Mouse (Mus musculus) right cerebral cortex, postnatal 4 days (tissue): ENCODE data around the gene Osm.

ENCODE experiments used
- DNase-seq: peaks from one replicate; pipeline ENCODE4 v3.0.0-alpha.2; 2022

Osm gene

GRCm38 (mm10) chr11:4235665-4236545, at the start of gene Osm:
Osm (plus strand) TSS chr11:4236420.
- no peak for DNase-seq

GRCm38 (mm10) chr11:4186486-4187317, 49.5 kb upstream of the Osm start, which contains the start of gene Tbc1d10a:
Tbc1d10a (plus strand) TSS chr11:4186789.
- DNase-seq: peak; percentile 97

DNA sequence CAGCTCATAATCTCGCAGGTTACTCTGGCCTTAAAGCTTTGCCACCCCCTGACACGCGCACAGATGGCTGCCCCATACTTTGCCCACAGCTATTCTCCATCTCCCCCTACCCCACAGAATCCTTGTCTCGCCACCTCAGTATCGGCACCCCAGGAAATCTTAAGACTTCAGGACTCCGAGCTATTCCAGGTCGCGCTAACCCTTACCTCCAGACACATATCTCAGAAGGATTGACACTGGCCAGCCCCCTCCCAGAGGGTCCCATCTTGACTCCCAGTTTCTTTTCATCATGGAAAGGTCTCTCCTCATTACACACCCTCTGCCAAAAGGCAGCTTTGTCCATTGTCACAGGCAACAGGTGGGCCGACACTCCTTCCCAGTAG, 48.9 kb upstream of the Osm start:
- DNase-seq: peak; percentile 15

DNA sequence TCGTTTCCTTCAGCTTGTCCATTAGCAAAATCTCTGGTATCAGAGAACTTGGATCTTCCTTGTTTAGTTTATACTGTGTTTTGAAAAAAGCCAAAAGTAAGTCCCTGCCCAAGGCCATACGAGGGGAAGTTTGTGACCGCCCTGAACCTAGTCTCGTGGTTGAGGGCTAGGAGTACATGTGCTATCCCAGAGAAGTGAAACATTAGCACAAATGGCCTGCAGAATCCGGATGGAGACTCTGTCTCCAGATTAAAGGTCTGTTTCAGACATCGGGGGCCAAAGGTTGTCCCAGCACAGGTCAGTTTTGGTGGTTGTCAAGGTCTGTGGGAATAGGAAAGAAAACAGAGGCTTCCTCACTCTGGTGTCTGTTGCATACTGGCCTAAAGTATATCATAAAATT, 47.0 kb upstream of the Osm start:
- DNase-seq: no peak

GRCm38 (mm10) chr11:4190677-4191076, 45.5 kb upstream of the Osm start:
- DNase-seq: no peak

DNA sequence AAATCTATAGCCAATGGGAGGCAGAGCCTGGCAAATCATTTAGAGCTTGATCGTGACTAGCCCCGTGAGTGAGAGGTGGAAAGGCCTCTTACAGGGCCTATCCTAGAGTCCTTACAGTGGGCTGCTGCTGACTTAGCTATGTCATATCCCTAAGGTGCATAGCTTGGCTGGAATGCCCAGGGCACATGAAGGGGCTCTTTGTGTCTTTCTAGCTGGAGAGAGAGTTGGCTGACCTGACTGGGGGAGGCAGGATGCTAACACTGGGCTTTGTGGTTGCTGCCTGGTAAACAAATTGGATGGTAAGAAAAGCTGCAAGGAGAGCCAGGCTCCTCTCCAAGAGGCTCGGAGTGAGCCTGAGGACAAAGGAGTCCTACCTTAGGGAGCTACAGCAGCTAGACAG, 43.5 kb upstream of the Osm start:
- no peak for DNase-seq

GRCm38 (mm10) chr11:4193420-4193819, 42.8 kb upstream of the Osm start:
- DNase-seq: no peak

DNA sequence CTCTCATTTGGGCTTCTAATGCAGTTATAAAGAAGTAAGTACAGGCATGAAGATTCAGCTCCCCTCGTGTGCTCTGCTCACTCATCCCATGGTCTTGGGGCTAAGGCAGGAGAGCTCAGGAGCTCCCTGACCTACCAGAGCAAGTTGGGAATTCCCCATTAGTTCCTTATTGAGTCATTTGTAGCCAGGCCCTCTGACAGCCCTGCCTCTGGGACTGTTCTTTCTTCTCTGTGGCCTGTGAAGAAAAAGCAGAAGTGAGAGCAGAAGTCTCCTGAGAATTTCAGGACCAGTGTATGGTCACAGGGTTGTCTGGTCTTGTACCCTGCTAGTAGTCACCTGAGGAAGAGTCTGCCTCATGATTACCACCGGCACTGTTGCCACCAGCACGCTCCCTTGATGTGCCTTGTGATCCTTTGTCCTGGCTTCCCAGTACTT, 40.6 kb upstream of the Osm start:
- DNase-seq: no peak

DNA sequence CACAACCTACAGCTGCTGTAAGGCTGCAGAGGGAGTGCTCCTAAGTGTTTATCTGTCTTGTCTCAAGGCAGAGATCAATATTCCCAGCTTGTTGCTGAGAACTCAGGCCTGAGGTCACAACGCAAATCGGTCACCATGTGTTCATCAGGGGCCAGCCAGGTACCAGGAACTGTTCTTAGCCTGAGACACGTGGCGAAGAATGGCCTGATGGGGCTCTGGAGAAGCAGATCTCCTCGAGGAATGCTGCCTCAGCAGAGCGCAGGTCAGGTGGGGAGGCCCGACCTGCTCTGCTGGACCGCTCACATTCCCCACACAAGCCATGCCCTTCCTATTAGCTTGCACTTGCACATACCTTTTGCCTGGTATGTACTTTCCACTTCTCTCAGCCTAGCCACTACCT, 39.6 kb upstream of the Osm start:
- no peak for DNase-seq

DNA sequence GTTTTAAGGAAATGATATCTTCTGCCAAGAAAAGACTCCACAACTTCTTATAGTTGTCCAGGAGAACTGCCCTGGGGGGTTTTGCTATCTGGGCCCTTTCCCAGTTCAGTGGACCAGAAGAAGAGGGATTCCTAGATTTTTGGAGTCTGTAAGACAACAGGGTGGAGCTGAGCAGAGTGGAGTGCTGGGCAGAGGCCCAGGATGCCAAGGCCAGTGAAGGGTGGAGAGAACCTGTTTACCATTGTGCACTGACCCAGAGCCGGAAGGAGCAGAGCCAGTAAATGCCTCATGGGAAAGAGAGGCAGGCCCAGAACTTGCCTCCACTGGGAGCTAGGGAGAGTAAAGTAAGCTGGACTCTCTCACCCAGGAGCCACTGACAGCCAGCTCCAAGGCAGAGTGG, 38.5 kb upstream of the Osm start:
- DNase-seq: no peak

- no peak for DNase-seq
These were observed 34.1 kb upstream of the Osm start for GRCm38 (mm10) chr11:4201981-4202700.

DNA sequence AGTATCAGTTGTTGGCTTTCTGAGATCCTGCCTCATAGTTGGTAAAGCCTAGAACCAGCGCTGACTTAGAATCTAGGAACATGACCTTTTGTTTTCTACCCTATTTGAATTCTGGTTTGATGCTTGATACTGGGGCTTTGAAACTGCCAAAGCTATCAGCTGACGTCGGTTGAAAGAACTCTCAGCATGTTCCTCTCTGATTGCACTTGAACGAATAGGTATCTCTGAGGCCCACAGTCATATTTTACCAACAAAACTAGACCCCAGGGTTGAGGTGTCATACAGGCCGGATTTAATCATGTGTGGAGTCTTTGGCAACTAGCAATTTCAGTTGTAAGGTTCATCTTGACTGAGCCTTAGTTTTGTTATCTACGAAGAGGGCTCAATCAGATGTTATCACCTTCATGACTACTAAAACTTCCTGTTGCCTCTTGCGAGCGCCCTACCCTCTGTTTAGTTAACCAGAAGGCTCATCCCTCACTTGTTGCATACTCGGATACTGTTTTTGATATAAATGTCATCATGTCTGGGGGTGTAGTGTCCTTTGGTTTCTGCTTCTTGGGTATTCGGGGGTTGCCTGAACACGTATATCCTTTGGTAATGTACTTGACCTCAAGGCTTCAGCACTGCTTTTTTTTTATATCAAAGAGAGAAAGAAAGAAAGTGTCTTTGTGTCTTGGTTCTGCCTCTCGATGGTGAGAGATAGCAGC, 33.1 kb upstream of the Osm start:
- no peak for DNase-seq

- no peak for DNase-seq
These were observed 32.5 kb upstream of the Osm start for GRCm38 (mm10) chr11:4203705-4204074.

GRCm38 (mm10) chr11:4205097-4205655, 31.0 kb upstream of the Osm start:
- DNase-seq: no peak

DNA sequence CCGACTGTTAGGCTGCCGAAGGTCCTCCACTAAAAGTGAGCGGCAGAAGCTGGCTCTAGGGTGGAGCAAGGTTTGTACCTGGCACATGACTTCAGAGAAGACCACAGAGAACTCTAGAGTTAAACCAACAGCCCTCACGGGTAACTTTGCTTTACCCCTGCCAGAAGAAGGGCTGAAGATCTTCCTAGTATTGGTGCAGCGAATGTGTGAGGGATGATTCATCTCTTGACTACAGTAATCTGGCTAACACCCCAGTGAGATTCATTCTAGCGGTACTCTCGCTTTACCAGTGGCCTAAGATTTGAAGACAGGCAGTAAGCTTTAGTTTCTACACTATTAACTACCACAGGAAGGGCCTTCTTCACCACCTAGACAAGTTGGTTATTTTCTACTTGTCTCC, 30.3 kb upstream of the Osm start:
- DNase-seq: no peak

GRCm38 (mm10) chr11:4206563-4206962, 29.7 kb upstream of the Osm start:
- no peak for DNase-seq

- DNase-seq: no peak
These were observed 28.6 kb upstream of the Osm start for GRCm38 (mm10) chr11:4207655-4208054.

DNA sequence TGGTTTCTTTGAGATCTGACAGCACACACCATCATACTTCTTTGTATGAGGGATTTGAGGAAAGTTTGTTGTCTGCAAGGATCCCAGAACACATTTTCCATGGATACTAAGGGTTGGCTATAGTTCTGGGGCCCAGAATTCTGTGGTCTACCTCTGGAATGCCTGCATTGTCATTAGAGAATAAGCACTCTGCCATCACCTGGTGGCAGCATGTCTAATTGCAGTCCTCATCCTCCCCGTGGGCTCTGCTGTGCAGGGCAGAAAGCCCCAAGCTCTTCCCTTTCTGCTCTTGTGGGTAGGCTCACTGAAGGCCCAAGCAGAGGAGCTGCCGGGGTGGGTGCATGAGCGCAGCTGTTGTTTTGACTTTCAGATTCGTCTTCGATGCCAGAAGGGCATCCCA, 26.7 kb upstream of the Osm start:
- DNase-seq: no peak

- no peak for DNase-seq
These were observed 25.4 kb upstream of the Osm start for GRCm38 (mm10) chr11:4210786-4211185.

DNA sequence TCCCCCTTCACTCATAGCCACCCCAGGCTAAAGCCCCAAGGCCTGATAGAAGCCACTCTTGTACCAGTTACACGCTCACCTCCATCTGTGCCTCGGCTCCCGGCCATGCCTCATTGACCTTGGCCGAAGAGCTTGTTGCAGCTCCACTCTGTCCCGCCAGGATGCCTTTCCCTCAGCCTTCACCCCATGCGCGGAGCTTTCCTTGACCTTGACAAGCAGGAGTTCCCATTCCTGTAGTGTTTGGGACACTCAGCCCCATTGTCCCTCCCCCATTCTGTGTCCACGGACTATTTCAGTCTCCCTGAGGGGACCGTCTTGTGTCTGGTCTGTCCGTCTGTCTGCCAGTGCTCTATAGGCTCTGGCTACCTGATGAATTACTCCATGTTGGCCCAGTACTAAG, 23.1 kb upstream of the Osm start:
- no peak for DNase-seq

GRCm38 (mm10) chr11:4214572-4214971, 21.6 kb upstream of the Osm start:
- no peak for DNase-seq

DNA sequence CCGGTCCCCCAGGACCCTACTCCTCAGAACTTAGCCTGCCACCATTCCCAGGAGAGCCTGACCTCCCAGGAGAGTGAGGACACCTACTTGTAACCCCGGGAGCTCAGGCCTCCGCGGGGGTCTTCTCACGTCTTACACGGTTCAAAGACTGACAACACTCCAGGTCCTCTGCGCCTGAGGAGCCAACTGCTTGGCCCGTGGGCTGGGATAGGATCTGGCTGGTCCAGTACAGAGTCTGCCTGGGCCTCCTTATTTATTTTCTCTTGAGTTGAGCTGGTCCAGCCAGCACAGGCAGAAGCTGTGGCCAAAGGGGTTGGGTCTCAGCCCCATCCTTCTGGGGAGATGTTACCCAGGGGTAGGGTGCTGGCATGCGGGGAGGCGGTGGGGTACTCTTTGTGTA, 21.2 kb upstream of the Osm start:
- DNase-seq: no peak
